Mouse (Mus musculus): Measurements from ENCODE around the gene Zbtb40.

- TF ChIP-seq CTCF (IDR thresholded peaks at IDR 0.05) = no peak
- TF ChIP-seq EP300 (IDR thresholded peaks at IDR 0.05) = no peak
These were observed 46.8 kb downstream of the Zbtb40 start for GRCm38 (mm10) chr4:137001825-137002224.
